Mouse (Mus musculus): ENCODE results near the gene Gmds. TPM values are rescaled to one million over a fixed set of nuclear protein-coding genes. Genes with fewer than 3 reads are reported as not detected.

The Gmds gene
- polyA plus RNA-seq, 1 experiment from 2014 or later = 24.7 TPM

DNA sequence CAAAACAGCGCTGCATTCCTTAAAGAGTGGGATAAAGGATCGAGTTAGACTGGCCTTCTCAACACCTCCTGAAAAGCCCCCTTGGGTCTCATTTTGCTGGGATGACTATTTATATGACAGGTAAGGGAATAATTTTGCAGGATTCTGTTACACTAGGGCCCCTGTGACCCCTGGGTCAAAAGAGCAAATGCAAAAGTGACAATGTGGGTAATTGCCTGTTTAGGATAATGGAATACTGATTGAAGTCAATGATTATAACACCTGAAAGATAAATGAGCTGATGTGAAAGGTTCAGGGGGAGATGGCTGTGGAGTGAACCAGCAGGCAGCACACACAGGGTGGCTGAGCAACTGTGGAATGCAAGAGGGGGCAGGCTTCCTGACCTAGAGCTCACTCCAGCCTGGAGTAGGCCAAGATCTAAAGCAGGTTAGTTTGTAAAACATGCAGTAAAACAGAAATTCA is 367.5 kb downstream of the Gmds start:
- ATAC-seq (ENCODE audit: extremely low read depth, insufficient number of reproducible peaks, low FRiP score, low TSS enrichment) = no peak
- Histone ChIP-seq H3K9ac (no peak overlapping the region), H3K27me3 (replicated peaks) (no peaks in the 10 kb centered on the region), H3K4me2 (no peak overlapping the region), H3K36me3 (no peaks in the 10 kb centered on the region), H3K4me1 (peaks cover 17% of the 10 kb centered on the region), H3K9me3 (no peaks in the 10 kb centered on the region), H3K4me3 (no peak overlapping the region), H3K27ac (replicated peaks) (no peak overlapping the region)
- 67% methylated on average over 2 of the region's 2 CpGs for WGBS

DNA sequence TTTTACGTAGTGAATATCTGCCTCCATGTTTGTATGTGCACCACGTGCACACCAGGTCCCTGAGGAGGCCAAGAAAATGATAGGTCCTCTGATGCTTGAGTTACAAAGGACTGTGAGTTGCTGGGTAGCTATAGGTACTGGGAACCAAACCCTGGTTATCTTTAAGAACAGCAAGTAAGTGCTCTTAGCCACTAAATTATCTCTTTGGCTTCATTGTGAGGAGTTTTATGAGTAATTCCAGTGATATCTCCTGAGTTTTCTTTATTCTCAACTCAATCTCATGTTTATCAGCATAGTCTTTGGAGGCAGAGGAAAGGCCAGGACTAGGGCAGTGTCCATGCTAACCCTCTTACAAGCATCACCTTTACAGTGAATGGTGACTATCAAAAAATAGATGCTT is 370.3 kb downstream of the Gmds start:
- peaks cover 17% of the 10 kb centered on the region for H3K4me1 ChIP-seq
- no peak for ATAC-seq (ENCODE audit: extremely low read depth, insufficient number of reproducible peaks, low FRiP score, low TSS enrichment)
- H3K27ac ChIP-seq (replicated peaks) = no peak overlapping the region
- WGBS = 78% methylated on average over 2 of the region's 2 CpGs
- no peak overlapping the region for H3K4me2 ChIP-seq
- no peak overlapping the region for H3K9ac ChIP-seq
- H3K9me3 ChIP-seq = no peaks in the 10 kb centered on the region
- no peaks in the 10 kb centered on the region for H3K36me3 ChIP-seq
- H3K27me3 ChIP-seq (replicated peaks) = no peaks in the 10 kb centered on the region
- H3K4me3 ChIP-seq = no peak overlapping the region

DNA sequence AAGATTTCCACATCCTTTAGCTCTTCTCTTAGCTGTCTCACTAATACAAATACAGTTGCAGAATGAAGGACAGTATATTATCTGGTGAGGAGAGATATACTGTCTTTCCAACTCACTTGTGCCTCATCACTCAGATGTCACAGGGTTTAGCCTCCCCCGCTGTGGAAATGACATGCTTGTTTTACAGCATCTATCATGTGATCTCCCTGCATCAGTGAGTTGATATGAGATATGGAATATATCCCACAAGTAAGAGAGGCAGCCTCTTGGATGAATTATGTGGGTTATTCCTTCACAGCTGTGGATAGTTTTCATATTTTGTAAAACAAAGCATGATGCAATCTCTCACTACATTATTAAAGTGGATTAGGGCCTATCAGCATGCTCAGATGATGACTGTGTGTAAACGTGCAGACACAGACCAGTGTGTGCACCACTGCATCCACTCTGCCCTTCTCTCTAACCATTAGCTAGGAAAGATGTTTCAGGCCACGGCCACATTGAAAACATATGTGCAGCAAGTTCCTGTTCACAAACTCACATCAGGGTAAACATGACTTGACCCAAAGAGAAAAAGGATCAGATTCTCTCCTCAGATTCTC is 371.5 kb downstream of the Gmds start:
- no peak for ATAC-seq (ENCODE audit: extremely low read depth, insufficient number of reproducible peaks, low FRiP score, low TSS enrichment)
- H3K4me1 ChIP-seq = peaks cover 17% of the 10 kb centered on the region
- H3K27me3 ChIP-seq (replicated peaks) = no peaks in the 10 kb centered on the region
- H3K4me2 ChIP-seq = no peak overlapping the region
- H3K9ac ChIP-seq = no peak overlapping the region
- 46% methylated on average over 3 of the region's 3 CpGs for WGBS
- no peaks in the 10 kb centered on the region for H3K36me3 ChIP-seq
- no peak overlapping the region for H3K4me3 ChIP-seq
- no peaks in the 10 kb centered on the region for H3K9me3 ChIP-seq
- H3K27ac ChIP-seq (replicated peaks) = no peak overlapping the region

DNA sequence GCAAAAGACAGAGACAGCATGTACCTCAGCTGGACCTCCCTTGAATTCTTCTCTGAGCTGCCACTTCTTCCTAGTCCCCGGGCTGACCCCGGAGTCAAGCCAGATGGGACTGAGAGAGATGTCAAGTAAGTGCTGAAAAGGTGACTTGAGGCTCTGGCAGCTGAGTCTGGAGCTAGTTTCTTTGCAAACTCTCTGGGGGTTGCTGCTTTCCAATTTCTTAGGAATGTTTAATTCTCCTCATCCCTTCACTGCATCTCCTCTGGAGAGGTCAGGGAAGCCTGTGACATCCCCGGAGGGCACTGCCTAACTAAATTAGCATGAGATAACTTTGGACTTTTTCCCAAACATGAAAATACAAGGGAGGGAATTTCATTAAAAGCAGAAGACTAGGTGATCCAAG is 378.0 kb downstream of the Gmds start:
- H3K4me3 ChIP-seq = no peak overlapping the region
- H3K4me1 ChIP-seq = peaks cover 35% of the 10 kb centered on the region
- H3K27me3 ChIP-seq (replicated peaks) = no peaks in the 10 kb centered on the region
- no peaks in the 10 kb centered on the region for H3K36me3 ChIP-seq
- H3K4me2 ChIP-seq = no peak overlapping the region
- H3K9me3 ChIP-seq = no peaks in the 10 kb centered on the region
- no peak for ATAC-seq (ENCODE audit: extremely low read depth, insufficient number of reproducible peaks, low FRiP score, low TSS enrichment)
- 11% methylated on average over 3 of the region's 3 CpGs for WGBS
- H3K27ac ChIP-seq (replicated peaks) = no peak overlapping the region
- no peak overlapping the region; the same call in 1 of the 2 replicates for H3K9ac ChIP-seq

DNA sequence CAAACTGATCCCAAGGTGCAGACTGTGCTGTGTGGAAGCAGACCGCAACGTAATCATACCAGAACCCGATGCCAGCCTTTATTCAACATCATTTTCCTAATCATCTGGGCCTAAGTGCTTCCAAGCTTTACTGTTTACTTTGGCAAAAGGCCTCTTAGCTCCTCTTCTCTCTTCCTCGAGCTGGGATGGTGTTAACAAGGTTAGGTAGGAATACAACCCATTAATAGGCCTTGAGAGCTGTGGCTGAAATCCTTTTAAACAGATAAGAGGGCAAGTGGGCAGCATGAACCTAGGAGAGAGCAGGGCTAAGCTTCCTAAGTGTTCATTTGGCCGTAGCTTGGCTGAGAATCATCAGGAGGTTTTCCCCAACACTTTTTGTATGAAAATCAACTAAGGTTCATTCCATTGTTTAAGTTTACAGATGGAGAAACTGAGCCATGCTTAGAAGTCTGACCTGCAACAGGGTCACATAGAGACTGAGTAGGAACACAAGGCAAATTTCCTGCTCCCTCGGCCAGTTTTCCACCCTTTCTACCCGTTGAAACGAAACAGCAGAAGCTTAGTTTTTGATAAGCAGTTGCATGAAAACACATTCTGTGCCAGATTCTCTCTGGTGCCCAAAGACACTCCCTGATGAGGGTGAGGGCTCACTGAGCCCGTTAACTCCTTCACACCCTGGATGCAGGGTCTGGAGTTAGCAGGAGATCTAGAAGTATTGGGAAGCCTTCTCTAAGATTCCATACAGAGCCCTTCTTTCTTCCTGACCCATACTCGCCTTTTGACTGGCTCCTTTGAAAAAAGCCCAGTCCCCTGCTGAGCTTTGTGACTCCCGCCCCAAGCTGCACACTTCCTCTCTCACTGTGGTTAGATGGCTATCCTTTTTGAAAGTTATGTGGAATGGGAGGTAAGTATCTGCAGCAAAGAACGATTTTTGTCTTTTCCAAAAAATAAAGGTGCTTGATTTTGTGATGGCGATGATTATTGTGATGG is 379.9 kb downstream of the Gmds start:
- Histone ChIP-seq H3K9ac (no peak overlapping the region), H3K4me2 (peak overlapping the region; percentile 9; the same call in 1 of the 2 replicates), H3K4me1 (peaks cover 42% of the 10 kb centered on the region), H3K27ac (replicated peaks) (peak overlapping the region; percentile 82), H3K36me3 (no peaks in the 10 kb centered on the region), H3K4me3 (no peak overlapping the region), H3K9me3 (no peaks in the 10 kb centered on the region), H3K27me3 (replicated peaks) (no peaks in the 10 kb centered on the region)
- peak; percentile 45; the same call in 1 of the 2 replicates for ATAC-seq (ENCODE audit: extremely low read depth, insufficient number of reproducible peaks, low FRiP score, low TSS enrichment)
- WGBS = 29% methylated on average over 13 of the region's 13 CpGs

DNA sequence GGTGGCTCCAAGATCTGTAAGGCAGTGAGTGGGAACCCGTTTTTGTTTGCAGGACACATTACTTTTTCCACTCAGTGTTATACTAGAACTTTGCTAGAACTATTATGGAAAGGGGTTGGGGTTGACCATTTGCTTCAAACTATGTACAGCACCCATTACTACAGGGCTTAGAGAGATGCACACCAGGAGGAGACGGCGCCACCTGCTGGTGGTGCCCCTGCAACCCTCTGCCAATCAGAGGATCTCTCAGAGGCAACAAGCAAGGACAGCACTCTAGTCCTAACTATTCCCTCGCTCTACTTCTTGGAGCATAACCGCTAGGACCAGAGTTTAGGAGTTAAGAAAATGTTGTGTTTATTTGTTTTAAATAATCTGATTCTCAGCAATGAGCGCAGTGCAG is 382.0 kb downstream of the Gmds start:
- WGBS = 69% methylated on average over 6 of the region's 6 CpGs
- H3K27ac ChIP-seq (replicated peaks) = 0 out of 2 replicates have a peak overlapping the region, but pooled peaks have one; percentile 33

DNA sequence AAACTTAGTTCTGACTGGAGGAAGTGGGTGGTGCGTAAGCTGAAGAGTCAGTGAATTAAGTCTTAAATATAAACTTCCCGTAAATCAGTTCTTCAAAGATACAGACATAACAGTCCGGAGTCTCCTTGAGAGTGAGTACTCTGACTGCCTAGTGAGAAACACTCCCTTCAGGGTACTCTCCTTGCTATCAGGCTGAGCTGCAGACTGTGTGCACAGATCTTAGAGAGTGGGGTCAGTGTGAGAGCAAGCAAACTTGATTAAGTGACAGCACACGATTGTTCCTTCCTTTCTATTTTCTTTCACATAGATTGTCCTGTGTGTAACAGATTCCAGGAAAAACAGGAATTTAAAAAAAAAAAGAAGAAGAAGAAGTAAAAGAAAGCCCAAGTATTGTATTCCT is 382.4 kb downstream of the Gmds start:
- Histone ChIP-seq H3K9ac (no peak overlapping the region), H3K27ac (replicated peaks) (peak overlapping the region; percentile 41), H3K27me3 (replicated peaks) (0 out of 2 replicates have a peak, but pooled peaks cover 3% of the 10 kb centered on the region), H3K4me2 (no peak overlapping the region), H3K4me3 (no peak overlapping the region), H3K4me1 (peaks cover 42% of the 10 kb centered on the region), H3K9me3 (no peaks in the 10 kb centered on the region), H3K36me3 (no peaks in the 10 kb centered on the region)
- ATAC-seq (ENCODE audit: extremely low read depth, insufficient number of reproducible peaks, low FRiP score, low TSS enrichment) = peak; percentile 57; the same call in 1 of the 2 replicates
- 57% methylated on average over 4 of the region's 4 CpGs for WGBS

More for the DNA sequence above, 382.0 kb downstream of the Gmds start:
- Histone ChIP-seq H3K4me1 (peaks cover 42% of the 10 kb centered on the region), H3K4me2 (no peak overlapping the region), H3K9me3 (no peaks in the 10 kb centered on the region), H3K9ac (no peak overlapping the region), H3K36me3 (no peaks in the 10 kb centered on the region), H3K27me3 (replicated peaks) (0 out of 2 replicates have a peak, but pooled peaks cover 3% of the 10 kb centered on the region), H3K4me3 (no peak overlapping the region)
- ATAC-seq (ENCODE audit: extremely low read depth, insufficient number of reproducible peaks, low FRiP score, low TSS enrichment) = no peak

DNA sequence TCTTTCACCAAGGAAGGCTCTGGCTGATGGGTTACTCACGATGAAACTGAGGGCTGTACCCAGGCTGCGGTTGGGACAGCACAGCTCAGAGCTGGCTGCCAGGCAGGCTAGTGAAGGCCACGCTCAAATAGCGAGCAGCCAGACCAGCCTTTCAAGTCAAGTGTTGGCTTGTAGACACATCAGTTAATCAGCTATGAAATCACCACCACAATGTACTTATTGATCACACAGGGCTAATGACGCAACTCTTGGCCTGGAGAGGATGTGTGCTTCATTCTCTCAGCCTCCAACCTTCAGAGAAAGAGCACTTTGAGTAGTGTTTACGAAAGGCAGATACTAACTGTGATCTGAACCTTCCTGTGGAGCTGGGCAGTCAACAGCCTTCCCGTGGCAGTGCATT is 383.4 kb downstream of the Gmds start:
- no peak for ATAC-seq (ENCODE audit: extremely low read depth, insufficient number of reproducible peaks, low FRiP score, low TSS enrichment)
- Histone ChIP-seq H3K9me3 (no peaks in the 10 kb centered on the region), H3K4me3 (no peak overlapping the region), H3K4me1 (peaks cover 34% of the 10 kb centered on the region), H3K27me3 (replicated peaks) (0 out of 2 replicates have a peak, but pooled peaks cover 3% of the 10 kb centered on the region), H3K36me3 (no peaks in the 10 kb centered on the region), H3K27ac (replicated peaks) (peak overlapping the region; percentile 41), H3K9ac (no peak overlapping the region), H3K4me2 (no peak overlapping the region)
- WGBS = 32% methylated on average over 7 of the region's 7 CpGs

DNA sequence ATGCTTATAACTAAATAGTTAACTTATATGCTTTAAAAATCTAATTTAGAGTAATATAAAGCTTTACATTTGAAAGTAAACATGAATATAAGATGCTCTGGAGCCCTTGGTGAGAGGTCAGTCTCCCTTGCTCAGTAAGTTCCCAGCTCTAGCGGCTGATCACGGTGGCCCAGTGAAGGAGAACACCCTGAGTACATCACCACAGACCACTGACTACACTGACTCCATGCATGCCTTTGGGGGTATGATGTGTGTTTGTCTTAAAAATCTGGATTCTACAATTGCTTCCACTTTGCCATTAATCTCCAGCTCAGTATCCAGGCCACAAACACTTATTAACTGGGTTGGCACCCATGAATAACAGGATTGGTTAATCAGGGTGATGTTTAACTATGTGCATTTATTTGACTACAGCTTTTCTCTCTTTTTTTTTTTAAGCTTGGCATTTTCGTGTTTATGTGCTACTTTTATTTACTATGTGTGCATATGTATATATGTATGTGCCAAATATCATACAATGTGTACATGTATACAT is 393.8 kb downstream of the Gmds start:
- H3K27me3 ChIP-seq (replicated peaks) = no peaks in the 10 kb centered on the region
- no peak overlapping the region for H3K4me2 ChIP-seq
- H3K9me3 ChIP-seq = no peaks in the 10 kb centered on the region
- H3K9ac ChIP-seq = no peak overlapping the region
- no peaks in the 10 kb centered on the region for H3K36me3 ChIP-seq
- no peak overlapping the region for H3K4me3 ChIP-seq
- no peak for ATAC-seq (ENCODE audit: extremely low read depth, insufficient number of reproducible peaks, low FRiP score, low TSS enrichment)
- no peaks in the 10 kb centered on the region; the same call in 1 of the 2 replicates for H3K4me1 ChIP-seq
- H3K27ac ChIP-seq (replicated peaks) = no peak overlapping the region
- WGBS = 80% methylated on average over 3 of the region's 3 CpGs

DNA sequence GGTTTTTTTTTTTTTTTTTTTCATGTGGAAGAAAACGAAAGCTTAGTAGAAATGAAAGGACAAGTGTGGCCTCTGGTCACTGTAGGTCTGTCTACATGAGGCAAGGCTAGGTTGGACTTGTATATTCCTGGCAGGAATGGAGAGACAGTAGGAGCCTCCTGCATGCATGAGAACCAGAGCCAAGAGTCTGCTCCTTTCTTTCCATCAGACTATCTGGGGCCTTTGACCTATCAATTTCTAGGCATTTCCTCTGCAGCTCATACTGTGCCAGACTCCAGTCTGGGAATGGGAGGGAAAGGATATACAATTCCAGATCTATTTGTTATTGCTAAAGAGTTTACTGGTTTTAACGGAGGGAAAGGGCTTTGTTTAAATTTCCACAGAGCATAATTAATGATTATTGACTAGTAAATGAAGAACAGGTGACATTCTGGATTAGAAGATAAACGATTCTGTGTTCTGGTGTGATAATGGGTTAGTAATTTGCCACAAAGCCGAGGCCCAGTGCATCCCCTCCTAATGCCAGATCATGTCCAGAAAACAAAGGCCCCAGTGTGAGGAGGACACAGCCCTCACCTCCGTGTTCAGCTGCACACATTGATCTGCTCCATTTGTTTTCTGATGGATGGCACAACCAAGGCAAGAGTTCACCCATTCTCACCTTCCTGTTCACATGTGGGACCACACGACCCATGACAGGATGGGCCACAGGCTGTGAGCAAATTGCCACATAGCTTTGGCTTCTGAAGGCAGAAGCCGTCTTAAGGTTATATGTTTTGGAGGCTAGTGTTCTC is 394.9 kb downstream of the Gmds start:
- Histone ChIP-seq H3K9ac (no peak overlapping the region), H3K27ac (replicated peaks) (no peak overlapping the region), H3K36me3 (no peaks in the 10 kb centered on the region), H3K9me3 (no peaks in the 10 kb centered on the region), H3K27me3 (replicated peaks) (no peaks in the 10 kb centered on the region; the same call in 1 of the 2 replicates), H3K4me3 (no peak overlapping the region), H3K4me1 (no peaks in the 10 kb centered on the region; the same call in 1 of the 2 replicates), H3K4me2 (no peak overlapping the region)
- WGBS = 51% methylated on average over 7 of the region's 7 CpGs
- no peak for ATAC-seq (ENCODE audit: extremely low read depth, insufficient number of reproducible peaks, low FRiP score, low TSS enrichment)
